ENCODE assay signal across 20 mouse cellular contexts in genomic region chr17:80557461-80557860, GRCm38 (mm10). TPM values are rescaled to one million over a fixed set of nuclear protein-coding genes. Genes with fewer than 3 reads are reported as not detected.
DNase-seq lines count a peak whose midpoint lies in the region; ATAC-seq and TF ChIP-seq lines count a peak whose summit lies in the region.
"Had no signal": no experiment of that assay in that cellular context is flagged by ENCODE, and none has a peak within 500 bp of the region (broad histone marks: within the 10 kb centered on the region; RNA-seq: fewer than 3 reads in every experiment).

No protein-coding gene starts in this region.

- H3K4me1 ChIP-seq in intestine, postnatal 0 days (replicated peaks; ENCODE audit: control insufficient read depth, insufficient read depth, low read length) = no peaks in the 10 kb centered on the region
- 0 out of 2 replicates have a peak, but pooled peaks cover 2% of the 10 kb centered on the region for H3K4me1 ChIP-seq in intestine, embryonic 16.5 days (ENCODE audit: control insufficient read depth, insufficient read depth, low read length)
- H3K4me1 ChIP-seq in lung, embryonic 14.5 days (ENCODE audit: insufficient read depth) = no peaks in the 10 kb centered on the region
- no peaks in the 10 kb centered on the region; the same call in 1 of the 2 replicates for H3K4me1 ChIP-seq in small intestine, adult 2 months (ENCODE audit: control insufficient read depth, insufficient read depth, insufficient read length, low read length)
- H3K4me1 ChIP-seq in lung, postnatal 0 days (ENCODE audit: insufficient read depth, low read depth, low read length) = no peaks in the 10 kb centered on the region; the same call in 1 of the 2 replicates
- H3K4me1 ChIP-seq: embryonic facial prominence, embryonic 15.5 days had no signal

- no peak overlapping the region for H3K4me2 ChIP-seq in intestine, postnatal 0 days (replicated peaks; ENCODE audit: low read depth)
- no peak overlapping the region for H3K4me2 ChIP-seq in intestine, embryonic 16.5 days (ENCODE audit: low read depth, low read length)
- no peak overlapping the region for H3K4me2 ChIP-seq in lung, embryonic 14.5 days
- no peak overlapping the region for H3K4me2 ChIP-seq in lung, postnatal 0 days (replicated peaks; ENCODE audit: low read depth, low read length)
- H3K4me2 ChIP-seq: embryonic facial prominence, embryonic 15.5 days; forebrain, embryonic 12.5 days; heart, embryonic 11.5 days; midbrain, embryonic 13.5 days had no signal

- no peaks in the 10 kb centered on the region for H3K9me3 ChIP-seq in intestine, postnatal 0 days (ENCODE audit: control insufficient read depth)
- 0 out of 2 replicates have a peak, but pooled peaks cover 3% of the 10 kb centered on the region for H3K9me3 ChIP-seq in intestine, embryonic 16.5 days (ENCODE audit: control insufficient read depth, low read length)
- no peaks in the 10 kb centered on the region for H3K9me3 ChIP-seq in lung, embryonic 14.5 days (ENCODE audit: low read depth, low read length)
- no peaks in the 10 kb centered on the region for H3K9me3 ChIP-seq in lung, postnatal 0 days (ENCODE audit: low read length)
- H3K9me3 ChIP-seq: embryonic facial prominence, embryonic 15.5 days; forebrain, embryonic 12.5 days; limb, embryonic 10.5 days; midbrain, embryonic 13.5 days had no signal

- no peak for DNase-seq in lung, embryonic 14.5 days
- DNase-seq in lung, postnatal 36 days = no peak
- DNase-seq in Patski (ENCODE audit: low read depth, low spot score) = no peak
- no peak for DNase-seq in lung, postnatal 0 days (ENCODE audit: low spot score)
- DNase-seq: adrenal gland, postnatal 36 days; cerebellum, adult 9-10 months; gastrocnemius, postnatal 14 days; heart, postnatal 36 days; kidney, adult 9 months; lung, adult 18-20 months had no signal

- H3K27ac ChIP-seq in intestine, postnatal 0 days (ENCODE audit: low read depth, low read length) = no peak overlapping the region
- H3K27ac ChIP-seq in intestine, embryonic 16.5 days (ENCODE audit: low read length) = no peak overlapping the region
- H3K27ac ChIP-seq in lung, embryonic 14.5 days (ENCODE audit: low read depth) = no peak overlapping the region
- H3K27ac ChIP-seq in small intestine, adult 2 months (ENCODE audit: insufficient read depth, low read depth, low read length) = no peak overlapping the region
- no peak overlapping the region for H3K27ac ChIP-seq in lung, postnatal 0 days (ENCODE audit: low read length)
- H3K27ac ChIP-seq: embryonic facial prominence, embryonic 15.5 days; forebrain, embryonic 12.5 days; limb, embryonic 10.5 days; macrophage; midbrain, embryonic 13.5 days had no signal

- peak; percentile 44 for TF ChIP-seq CTCF in intestine, postnatal 0 days (IDR thresholded peaks at IDR 0.05; ENCODE audit: low read depth)
- peak; percentile 30 for TF ChIP-seq CTCF in lung, embryonic 14.5 days (IDR thresholded peaks at IDR 0.05; ENCODE audit: low read depth)
- peak; percentile 42 for TF ChIP-seq CTCF in Patski (IDR thresholded peaks at IDR 0.05)
- TF ChIP-seq CTCF in small intestine, adult 2 months (IDR thresholded peaks at IDR 0.05; ENCODE audit: extremely low read depth, insufficient read length, insufficient replicate concordance, low read depth, low read length) = peak; percentile 17; the same call in 1 of the 2 replicates
- no peak for TF ChIP-seq CTCF in lung, postnatal 0 days (IDR thresholded peaks at IDR 0.05)

- in situ Hi-C loops in Patski (cut with MboI; ENCODE audit: low pct_unique_long_range_greater_than_20kb) = loop anchor here (5.0 to 10.0 kb wide), 2 partner anchors 103 to 265 kb away; partner anchors contain the start of genes Dhx57 and Morn2

- no peak for ATAC-seq in intestine, postnatal 0 days
- no peak for ATAC-seq in intestine, embryonic 16.5 days
- no peak for ATAC-seq in lung, embryonic 14.5 days (ENCODE audit: insufficient read depth)
- ATAC-seq in Patski = no peak
- no peak for ATAC-seq in lung, postnatal 0 days
- ATAC-seq: hindbrain, embryonic 16.5 days; midbrain, embryonic 13.5 days had no signal

- H3K9ac ChIP-seq in intestine, postnatal 0 days (ENCODE audit: low read depth, low read length) = no peak overlapping the region
- H3K9ac ChIP-seq in intestine, embryonic 16.5 days (ENCODE audit: low read depth, low read length) = no peak overlapping the region
- no peak overlapping the region for H3K9ac ChIP-seq in lung, embryonic 14.5 days
- no peak overlapping the region for H3K9ac ChIP-seq in lung, postnatal 0 days (replicated peaks; ENCODE audit: low read depth)
- H3K9ac ChIP-seq: embryonic facial prominence, embryonic 15.5 days; forebrain, embryonic 12.5 days; midbrain, embryonic 13.5 days had no signal

- CTCF ChIA-PET in Patski (lab: Charles Lee) = interaction anchor here (0.7 to 4.0 kb wide), 2 partner anchors 103 to 112 kb away, joined by 3 to 41 read pairs; no protein-coding TSS in a partner anchor

- POLR2A ChIA-PET in Patski (lab: Charles Lee) = no interaction called here

- no peak overlapping the region for H3K4me3 ChIP-seq in intestine, postnatal 0 days (ENCODE audit: low read depth, low read length)
- no peak overlapping the region for H3K4me3 ChIP-seq in intestine, embryonic 16.5 days (ENCODE audit: low read length)
- no peak overlapping the region for H3K4me3 ChIP-seq in lung, embryonic 14.5 days (ENCODE audit: low read depth, low read length)
- H3K4me3 ChIP-seq in small intestine, adult 2 months (ENCODE audit: low read depth, low read length) = no peak overlapping the region
- no peak overlapping the region for H3K4me3 ChIP-seq in lung, postnatal 0 days (ENCODE audit: low read depth, low read length)
- H3K4me3 ChIP-seq: embryonic facial prominence, embryonic 15.5 days; forebrain, embryonic 12.5 days; limb, embryonic 10.5 days; midbrain, embryonic 13.5 days had no signal

- H3K27me3 ChIP-seq in intestine, postnatal 0 days (replicated peaks; ENCODE audit: control insufficient read depth, insufficient read depth, low read length) = no peaks in the 10 kb centered on the region
- no peaks in the 10 kb centered on the region for H3K27me3 ChIP-seq in intestine, embryonic 16.5 days (replicated peaks; ENCODE audit: control insufficient read depth, insufficient read depth, low read length)
- H3K27me3 ChIP-seq in lung, embryonic 14.5 days (ENCODE audit: insufficient read depth, low read length) = no peaks in the 10 kb centered on the region
- H3K27me3 ChIP-seq in Patski = no peaks in the 10 kb centered on the region
- no peaks in the 10 kb centered on the region for H3K27me3 ChIP-seq in small intestine, adult 2 months (ENCODE audit: control insufficient read depth, insufficient read depth, low read length)
- no peaks in the 10 kb centered on the region for H3K27me3 ChIP-seq in lung, postnatal 0 days (replicated peaks; ENCODE audit: insufficient read depth, low read length)
- H3K27me3 ChIP-seq: embryonic facial prominence, embryonic 15.5 days; forebrain, embryonic 12.5 days; midbrain, embryonic 13.5 days had no signal

- TF ChIP-seq POLR2A in small intestine, adult 2 months (IDR thresholded peaks at IDR 0.05; ENCODE audit: low read depth, low read length) = no peak

- TF ChIP-seq EP300 in lung, postnatal 0 days (IDR thresholded peaks at IDR 0.05) = no peak

- H3K36me3 ChIP-seq in intestine, postnatal 0 days (ENCODE audit: control insufficient read depth, insufficient read depth) = no peaks in the 10 kb centered on the region
- no peaks in the 10 kb centered on the region for H3K36me3 ChIP-seq in intestine, embryonic 16.5 days (ENCODE audit: control insufficient read depth, insufficient read depth, low read length)
- H3K36me3 ChIP-seq in lung, embryonic 14.5 days (ENCODE audit: insufficient read depth) = no peaks in the 10 kb centered on the region
- no peaks in the 10 kb centered on the region for H3K36me3 ChIP-seq in small intestine, adult 2 months (ENCODE audit: control insufficient read depth, insufficient read depth, low read length)
- H3K36me3 ChIP-seq in lung, postnatal 0 days (ENCODE audit: insufficient read depth, low read length) = no peaks in the 10 kb centered on the region
- H3K36me3 ChIP-seq: embryonic facial prominence, embryonic 15.5 days; forebrain, embryonic 12.5 days had no signal

- WGBS in intestine, postnatal 0 days = 91% methylated on average over 5 of the region's 5 CpGs
- WGBS in intestine, embryonic 16.5 days = 94% methylated on average over 5 of the region's 5 CpGs
- WGBS in lung, embryonic 14.5 days = 90% methylated on average over 5 of the region's 5 CpGs
- 99% methylated on average over 5 of the region's 5 CpGs for WGBS in small intestine, adult 2 months
- WGBS in lung, postnatal 0 days = 96% methylated on average over 5 of the region's 5 CpGs

RNA-seq across cellular contexts. Expression of gene Cdkl4, which starts 20.2 kb away (rescaled TPM):
- 0.09 and 0.12 TPM in 2 replicates for polyA plus RNA-seq in intestine, postnatal 0 days (2015; fragmentation: Nextera tagmentation; extraction: Ambion mirVana)
- 0.38 and 0.46 TPM in 2 replicates for polyA plus RNA-seq in intestine, embryonic 16.5 days (2015; fragmentation: Nextera tagmentation; extraction: Ambion mirVana)
- polyA plus RNA-seq in lung, embryonic 14.5 days (2014; fragmentation: Nextera tagmentation; extraction: Ambion mirVana) = 0.27 and 0.37 TPM in 2 replicates
- 0.04 TPM for polyA plus RNA-seq in Patski (2021)
- 0.03 TPM in 1 of 2 replicates, not detected in the other for polyA plus RNA-seq in small intestine, adult 2 months (2012; rRNA removed)
- polyA plus RNA-seq in lung, postnatal 0 days (2015; fragmentation: Nextera tagmentation; extraction: Ambion mirVana) = 3.4 and 4.9 TPM in 2 replicates
- polyA plus RNA-seq: heart, embryonic 11.5 days had no signal
